Mouse (Mus musculus): ENCODE measurements around the gene Dennd1c. TPM values are rescaled to one million over a fixed set of nuclear protein-coding genes. Genes with fewer than 3 reads are reported as not detected.
A peak's percentile ranks its signal among the peaks of the same experiment; 100 is the strongest.

Gene Dennd1c
- polyA plus RNA-seq, 1 experiment from 2014 or later, result 4.3 TPM

DNA sequence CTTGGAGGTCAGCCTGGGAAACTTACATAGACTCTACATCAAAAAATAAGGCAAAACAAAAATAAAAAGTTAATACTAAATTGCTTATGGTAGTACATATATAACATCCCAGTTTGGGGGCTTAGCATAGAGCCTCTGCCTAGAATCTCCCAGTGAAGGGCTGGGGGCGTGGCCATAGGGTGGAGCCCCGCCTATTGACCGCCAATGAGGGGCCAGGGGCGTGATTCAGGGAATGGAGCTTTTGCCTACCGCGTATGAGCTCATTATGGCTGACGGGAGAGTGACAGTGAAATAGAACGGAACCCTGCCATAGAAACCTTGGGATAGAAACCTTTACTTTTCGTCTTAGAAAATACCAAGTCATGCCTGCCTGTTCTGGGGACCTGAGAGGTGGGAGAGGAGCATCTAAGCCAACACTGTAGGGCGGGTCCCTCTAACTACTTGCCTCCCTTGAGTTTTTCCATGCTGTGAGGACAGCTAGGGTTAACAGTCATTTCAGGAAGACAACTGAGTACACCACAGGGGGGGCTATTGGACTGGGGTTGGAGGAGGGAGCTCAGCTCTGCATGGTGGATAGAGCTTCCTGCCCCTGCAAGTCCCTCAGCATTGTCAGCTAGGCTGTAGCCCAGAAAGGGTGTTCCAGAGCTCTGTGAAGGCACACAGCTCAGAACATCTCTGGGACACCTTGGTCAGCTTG, 21.5 kb upstream of the Dennd1c start:
- 9% methylated on average over 10 of the region's 10 CpGs for WGBS

GRCm38 (mm10) chr17:57098321-57098720, 20.0 kb upstream of the Dennd1c start:
- no peak overlapping the region for H3K9ac ChIP-seq (replicated peaks; ENCODE audit: low read depth, low read length)

More for the DNA sequence above, 21.5 kb upstream of the Dennd1c start:
- H3K36me3 ChIP-seq (ENCODE audit: control insufficient read depth, insufficient read depth, low read length), result no peaks in the 10 kb centered on the region
- no peaks in the 10 kb centered on the region for H3K27me3 ChIP-seq (ENCODE audit: control insufficient read depth, insufficient read depth, low read length)
- no peak overlapping the region for H3K9ac ChIP-seq (replicated peaks; ENCODE audit: low read depth, low read length)
- no peak overlapping the region for H3K4me2 ChIP-seq (ENCODE audit: low read depth, low read length)
- no peak overlapping the region for H3K27ac ChIP-seq (ENCODE audit: low read depth, low read length)
- no peaks in the 10 kb centered on the region for H3K9me3 ChIP-seq (ENCODE audit: control insufficient read depth, low read length)
- no peak overlapping the region for H3K4me3 ChIP-seq (ENCODE audit: low read depth, low read length)
- ATAC-seq (ENCODE audit: low read depth), result no peak
- H3K4me1 ChIP-seq (ENCODE audit: control insufficient read depth, insufficient read depth, low read length), result peaks cover 4% of the 10 kb centered on the region; the same call in 1 of the 2 replicates

GRCm38 (mm10) chr17:57096623-57096920, 18.3 kb upstream of the Dennd1c start:
- no peaks in the 10 kb centered on the region for H3K36me3 ChIP-seq (ENCODE audit: control insufficient read depth, insufficient read depth, low read length)
- H3K4me2 ChIP-seq (ENCODE audit: low read depth, low read length), result peak overlapping the region; percentile 28
- WGBS, result 2% methylated on average over 11 of the region's 11 CpGs
- no peaks in the 10 kb centered on the region for H3K9me3 ChIP-seq (ENCODE audit: control insufficient read depth, low read length)
- H3K27ac ChIP-seq (ENCODE audit: low read depth, low read length), result no peak overlapping the region
- no peak overlapping the region for H3K9ac ChIP-seq (replicated peaks; ENCODE audit: low read depth, low read length)
- 0 out of 2 replicates have a peak overlapping the region, but pooled peaks have one; percentile 4 for H3K4me3 ChIP-seq (ENCODE audit: low read depth, low read length)
- H3K4me1 ChIP-seq (ENCODE audit: control insufficient read depth, insufficient read depth, low read length), result no peaks in the 10 kb centered on the region
- ATAC-seq (ENCODE audit: low read depth), result peak; percentile 83
- H3K27me3 ChIP-seq (ENCODE audit: control insufficient read depth, insufficient read depth, low read length), result no peaks in the 10 kb centered on the region

More at GRCm38 (mm10) chr17:57098321-57098720, 20.0 kb upstream of the Dennd1c start:
- 85% methylated on average over 5 of the region's 5 CpGs for WGBS
- no peak overlapping the region for H3K27ac ChIP-seq (ENCODE audit: low read depth, low read length)
- no peaks in the 10 kb centered on the region for H3K9me3 ChIP-seq (ENCODE audit: control insufficient read depth, low read length)
- no peaks in the 10 kb centered on the region for H3K4me1 ChIP-seq (ENCODE audit: control insufficient read depth, insufficient read depth, low read length)
- H3K4me3 ChIP-seq (ENCODE audit: low read depth, low read length), result no peak overlapping the region
- H3K27me3 ChIP-seq (ENCODE audit: control insufficient read depth, insufficient read depth, low read length), result no peaks in the 10 kb centered on the region
- no peak for ATAC-seq (ENCODE audit: low read depth)
- no peak overlapping the region for H3K4me2 ChIP-seq (ENCODE audit: low read depth, low read length)
- H3K36me3 ChIP-seq (ENCODE audit: control insufficient read depth, insufficient read depth, low read length), result no peaks in the 10 kb centered on the region

DNA sequence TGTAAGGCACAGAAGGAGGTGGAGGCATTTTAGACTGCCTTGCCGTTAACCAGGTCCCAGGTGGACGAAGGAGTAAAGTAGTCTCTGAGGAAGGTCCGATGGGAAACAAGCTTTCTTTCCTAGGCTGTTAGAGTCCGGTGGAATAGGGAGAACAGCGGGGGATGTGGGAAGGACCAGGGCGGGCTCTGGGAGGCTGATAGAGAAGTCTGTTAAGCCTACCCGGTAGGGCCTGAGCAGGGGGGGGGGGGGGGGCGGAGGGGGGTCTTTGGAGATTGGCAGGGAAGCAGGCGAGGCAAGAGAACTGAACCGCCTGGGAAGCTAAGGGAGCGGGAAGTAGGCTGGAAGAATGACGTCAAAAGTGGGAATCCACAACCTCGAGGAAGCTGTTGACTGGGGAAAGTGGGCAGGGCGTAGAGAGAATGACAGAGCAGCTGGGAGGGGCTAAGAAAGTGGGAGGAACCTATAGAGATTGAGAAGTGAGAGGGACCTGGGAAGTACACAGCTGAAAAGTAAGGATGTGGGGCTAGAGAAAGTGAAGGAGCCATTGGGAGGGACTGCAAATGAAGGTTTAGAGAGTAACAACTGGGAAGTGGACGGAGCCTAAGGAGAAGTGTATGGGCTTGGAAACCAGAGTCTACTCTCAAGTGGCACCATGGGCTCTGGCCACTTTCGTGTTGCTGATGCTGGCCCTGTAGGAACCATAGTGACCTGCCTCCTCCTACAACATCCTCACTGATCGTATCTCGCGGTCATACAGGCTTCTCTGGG, 17.7 kb upstream of the Dennd1c start:
- Histone ChIP-seq H3K9ac (replicated peaks; ENCODE audit: low read depth, low read length) (no peak overlapping the region), H3K27ac (ENCODE audit: low read depth, low read length) (no peak overlapping the region), H3K4me2 (ENCODE audit: low read depth, low read length) (peak overlapping the region; percentile 28), H3K4me1 (ENCODE audit: control insufficient read depth, insufficient read depth, low read length) (no peaks in the 10 kb centered on the region), H3K36me3 (ENCODE audit: control insufficient read depth, insufficient read depth, low read length) (no peaks in the 10 kb centered on the region), H3K27me3 (ENCODE audit: control insufficient read depth, insufficient read depth, low read length) (no peaks in the 10 kb centered on the region), H3K9me3 (ENCODE audit: control insufficient read depth, low read length) (no peaks in the 10 kb centered on the region), H3K4me3 (ENCODE audit: low read depth, low read length) (0 out of 2 replicates have a peak overlapping the region, but pooled peaks have one; percentile 4)
- peak; percentile 71 for ATAC-seq (ENCODE audit: low read depth)
- WGBS, result 1% methylated on average over 17 of the region's 19 CpGs

DNA sequence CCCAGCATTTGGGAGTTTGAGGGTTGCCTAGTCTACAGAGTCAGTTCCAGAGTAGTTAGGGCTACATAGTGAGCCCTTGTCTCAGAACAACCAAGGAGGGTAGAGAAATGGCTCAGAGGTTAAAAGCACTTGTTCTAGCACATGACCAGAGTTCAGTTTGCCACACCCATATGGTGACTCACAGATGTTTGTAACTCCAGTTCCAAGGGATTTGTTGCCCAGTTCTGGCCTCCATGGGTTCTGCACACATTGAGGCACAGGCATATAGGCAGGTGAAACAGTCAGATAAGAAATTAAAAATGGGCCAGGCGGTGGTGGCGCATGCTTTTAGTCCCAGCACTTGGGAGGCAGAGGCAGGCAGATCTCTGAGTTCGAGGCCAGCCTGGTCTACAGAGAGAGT, 15.9 kb upstream of the Dennd1c start:
- no peak overlapping the region for H3K9ac ChIP-seq (replicated peaks; ENCODE audit: low read depth, low read length)
- H3K9me3 ChIP-seq (ENCODE audit: control insufficient read depth, low read length), result no peaks in the 10 kb centered on the region
- no peak for ATAC-seq (ENCODE audit: low read depth)
- no peaks in the 10 kb centered on the region for H3K4me1 ChIP-seq (ENCODE audit: control insufficient read depth, insufficient read depth, low read length)
- H3K4me3 ChIP-seq (ENCODE audit: low read depth, low read length), result no peak overlapping the region
- no peak overlapping the region for H3K4me2 ChIP-seq (ENCODE audit: low read depth, low read length)
- WGBS, result 91% methylated on average over 3 of the region's 3 CpGs
- H3K27ac ChIP-seq (ENCODE audit: low read depth, low read length), result no peak overlapping the region
- no peaks in the 10 kb centered on the region for H3K36me3 ChIP-seq (ENCODE audit: control insufficient read depth, insufficient read depth, low read length)
- no peaks in the 10 kb centered on the region for H3K27me3 ChIP-seq (ENCODE audit: control insufficient read depth, insufficient read depth, low read length)

DNA sequence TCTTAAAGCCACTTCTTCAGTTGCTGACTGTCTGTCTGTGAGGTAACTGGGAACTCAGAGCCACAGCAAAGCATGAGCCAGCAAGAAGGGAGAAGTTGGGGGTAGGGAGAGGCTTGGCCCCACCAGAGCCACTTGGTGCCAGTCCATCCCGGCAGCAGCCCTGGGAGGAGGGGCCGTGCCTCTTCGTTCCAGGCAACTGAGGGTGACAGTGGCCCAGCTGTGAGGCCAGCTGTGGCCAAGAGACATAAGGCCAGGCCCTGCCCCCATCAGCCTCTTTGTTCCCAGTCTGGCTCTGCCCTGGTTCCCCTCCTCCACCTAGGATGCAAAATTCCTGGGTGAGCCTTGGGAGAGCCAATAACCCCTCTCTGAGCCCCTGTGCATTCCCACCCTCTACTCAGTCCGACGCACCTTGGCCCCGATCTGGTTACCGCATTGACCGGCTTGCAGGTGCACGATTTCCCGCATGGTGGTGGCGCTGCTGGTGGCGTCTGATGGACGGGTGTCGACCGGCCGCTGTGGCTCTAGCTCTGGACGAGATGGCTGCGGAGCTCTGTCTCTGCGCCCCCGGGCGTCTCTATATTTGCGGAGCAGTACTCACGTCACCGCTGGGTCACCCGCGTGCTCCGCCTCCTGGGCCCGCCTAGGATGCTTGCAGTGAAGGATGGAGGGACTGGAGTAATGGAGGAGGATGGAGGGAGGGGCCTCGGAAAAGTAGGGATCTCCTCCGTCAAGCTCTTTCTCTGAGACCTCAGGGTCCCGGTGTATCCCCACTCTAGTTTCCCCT, 8.9 kb upstream of the Dennd1c start, which contains the start of gene Tubb4a:
Gene Tubb4a (minus strand): TSS at position 734 of the 784 bp plus-strand sequence.
- Histone ChIP-seq H3K27me3 (ENCODE audit: control insufficient read depth, insufficient read depth, low read length) (no peaks in the 10 kb centered on the region), H3K4me3 (ENCODE audit: low read depth, low read length) (peak within 1 kb of the TSS; percentile 61), H3K9me3 (ENCODE audit: control insufficient read depth, low read length) (no peaks in the 10 kb centered on the region), H3K27ac (ENCODE audit: low read depth, low read length) (peak within 1 kb of the TSS; percentile 83), H3K9ac (replicated peaks; ENCODE audit: low read depth, low read length) (peak within 1 kb of the TSS; percentile 81), H3K4me1 (ENCODE audit: control insufficient read depth, insufficient read depth, low read length) (peaks cover 5% of the 10 kb centered on the region), H3K4me2 (ENCODE audit: low read depth, low read length) (peak within 1 kb of the TSS; percentile 62), H3K36me3 (ENCODE audit: control insufficient read depth, insufficient read depth, low read length) (peaks cover 9% of the 10 kb centered on the region)
- under 1% methylated on average over 31 of the region's 31 CpGs for WGBS
- ATAC-seq (ENCODE audit: low read depth), result peak; percentile 96

DNA sequence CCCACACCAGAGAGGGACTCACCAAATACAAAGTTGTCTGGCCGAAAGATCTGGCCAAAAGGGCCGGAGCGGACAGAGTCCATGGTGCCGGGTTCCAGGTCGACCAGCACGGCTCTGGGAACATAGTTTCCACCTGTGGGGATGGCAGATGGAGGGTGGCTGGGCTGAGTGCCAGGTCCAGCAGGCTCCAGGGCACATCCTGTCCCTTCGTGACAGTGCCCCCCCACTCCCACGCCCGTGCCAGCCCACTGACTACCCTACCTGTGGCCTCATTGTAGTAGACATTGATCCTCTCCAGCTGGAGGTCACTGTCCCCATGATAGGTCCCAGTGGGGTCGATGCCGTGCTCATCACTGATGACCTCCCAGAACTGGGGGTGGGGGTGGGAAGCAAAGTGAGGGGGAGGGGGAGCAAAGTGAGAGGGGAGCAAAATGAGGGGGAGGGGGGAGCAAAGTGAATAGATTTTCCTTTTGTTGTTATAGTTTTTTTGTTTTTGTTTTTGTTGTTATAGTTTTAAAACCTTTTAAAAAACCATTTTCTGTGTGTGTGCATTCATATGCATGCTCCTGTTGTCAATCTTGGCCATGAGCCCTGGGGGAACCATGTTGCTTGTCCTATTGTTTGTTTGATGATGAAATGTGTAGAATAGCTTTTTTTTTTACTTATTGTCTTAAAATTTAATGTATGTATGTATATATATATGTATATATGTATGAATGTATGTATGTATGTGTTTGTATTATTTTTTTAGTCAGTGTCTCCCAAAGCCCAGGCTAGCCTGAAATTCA, 7.8 kb upstream of the Dennd1c start:
- H3K27ac ChIP-seq (ENCODE audit: low read depth, low read length), result no peak overlapping the region
- H3K36me3 ChIP-seq (ENCODE audit: control insufficient read depth, insufficient read depth, low read length), result peaks cover 12% of the 10 kb centered on the region
- peak overlapping the region; percentile 62 for H3K4me2 ChIP-seq (ENCODE audit: low read depth, low read length)
- 86% methylated on average over 11 of the region's 11 CpGs for WGBS
- H3K9me3 ChIP-seq (ENCODE audit: control insufficient read depth, low read length), result no peaks in the 10 kb centered on the region
- H3K4me1 ChIP-seq (ENCODE audit: control insufficient read depth, insufficient read depth, low read length), result peaks cover 5% of the 10 kb centered on the region
- H3K9ac ChIP-seq (replicated peaks; ENCODE audit: low read depth, low read length), result peak overlapping the region; percentile 81; the same call in 1 of the 2 replicates
- ATAC-seq (ENCODE audit: low read depth), result no peak
- peak overlapping the region; percentile 61 for H3K4me3 ChIP-seq (ENCODE audit: low read depth, low read length)
- no peaks in the 10 kb centered on the region for H3K27me3 ChIP-seq (ENCODE audit: control insufficient read depth, insufficient read depth, low read length)

GRCm38 (mm10) chr17:57082481-57082880, 4.2 kb upstream of the Dennd1c start:
- ATAC-seq (ENCODE audit: low read depth), result no peak
- Histone ChIP-seq H3K27me3 (ENCODE audit: control insufficient read depth, insufficient read depth, low read length) (no peaks in the 10 kb centered on the region), H3K4me1 (ENCODE audit: control insufficient read depth, insufficient read depth, low read length) (peaks cover 5% of the 10 kb centered on the region), H3K9ac (replicated peaks; ENCODE audit: low read depth, low read length) (no peak overlapping the region), H3K36me3 (ENCODE audit: control insufficient read depth, insufficient read depth, low read length) (peaks cover 23% of the 10 kb centered on the region), H3K9me3 (ENCODE audit: control insufficient read depth, low read length) (no peaks in the 10 kb centered on the region), H3K4me2 (ENCODE audit: low read depth, low read length) (no peak overlapping the region), H3K4me3 (ENCODE audit: low read depth, low read length) (no peak overlapping the region), H3K27ac (ENCODE audit: low read depth, low read length) (no peak overlapping the region)
- 89% methylated on average over 5 of the region's 5 CpGs for WGBS
